26 mouse cellular contexts compared by ENCODE assay signal in the genomic region with DNA sequence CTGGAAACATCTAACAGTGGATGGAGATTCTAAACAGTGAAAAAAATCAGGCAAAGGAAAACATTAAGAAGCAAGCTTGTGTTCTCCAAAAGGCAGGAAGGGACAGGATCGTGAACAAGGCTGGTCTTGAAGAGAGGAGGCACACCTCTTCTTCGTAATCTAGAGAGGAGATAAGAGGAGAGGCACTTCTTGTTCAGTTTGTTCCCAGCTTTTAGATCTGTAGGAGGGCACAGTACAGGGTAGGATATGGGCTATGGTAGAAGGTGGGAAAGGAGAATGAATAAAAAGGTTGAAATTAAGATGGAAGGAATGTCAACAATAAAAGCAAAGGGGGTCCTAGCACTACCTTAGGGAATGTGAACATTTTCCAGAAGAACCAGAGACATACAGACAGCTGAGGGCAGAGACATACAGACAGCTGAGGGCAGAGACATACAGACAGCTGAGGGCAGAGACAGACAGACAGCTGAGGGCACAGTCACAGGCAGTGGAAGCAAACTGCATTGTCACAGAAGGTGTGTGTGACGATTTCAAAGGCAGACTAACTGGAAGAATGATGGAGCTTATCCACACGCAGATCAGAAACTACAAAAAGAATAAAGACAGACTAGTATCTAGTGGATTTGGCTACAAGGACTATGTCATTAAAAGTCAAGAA. TPM values are rescaled to one million over a fixed set of nuclear protein-coding genes. Genes with fewer than 3 reads are reported as not detected.
DNase-seq lines count a peak whose midpoint lies in the region; ATAC-seq and TF ChIP-seq lines count a peak whose summit lies in the region.
"Had no signal": no experiment of that assay in that cellular context is flagged by ENCODE, and none has a peak within 500 bp of the region (broad histone marks: within the 10 kb centered on the region; RNA-seq: fewer than 3 reads in every experiment).

No protein-coding gene starts in this region.

- no peaks in the 10 kb centered on the region for H3K36me3 ChIP-seq in heart, embryonic 12.5 days
- peaks cover 7% of the 10 kb centered on the region; the same call in 1 of the 2 replicates for H3K36me3 ChIP-seq in liver, adult 2 months (ENCODE audit: control insufficient read depth, insufficient read depth, low read length)
- no peaks in the 10 kb centered on the region for H3K36me3 ChIP-seq in liver, embryonic 14.5 days (replicated peaks; ENCODE audit: control insufficient read depth, insufficient read depth, low read depth)
- H3K36me3 ChIP-seq in small intestine, adult 2 months (ENCODE audit: control insufficient read depth, insufficient read depth, low read length), result no peaks in the 10 kb centered on the region
- no peaks in the 10 kb centered on the region for H3K36me3 ChIP-seq in stomach, postnatal 0 days (ENCODE audit: control insufficient read depth, insufficient read depth, low read length)
- H3K36me3 ChIP-seq: embryonic facial prominence, embryonic 12.5 days; hindbrain, embryonic 15.5 days; limb, embryonic 12.5 days; lung, embryonic 15.5 days; midbrain, embryonic 12.5 days; neural tube, embryonic 12.5 days had no signal

- no peak for TF ChIP-seq CTCF in liver, adult 2 months (IDR thresholded peaks at IDR 0.05; ENCODE audit: low read depth, low read length)
- no peak for TF ChIP-seq CTCF in liver, embryonic 14.5 days (IDR thresholded peaks at IDR 0.05; ENCODE audit: low read depth)
- no peak for TF ChIP-seq CTCF in small intestine, adult 2 months (IDR thresholded peaks at IDR 0.05; ENCODE audit: extremely low read depth, insufficient read length, insufficient replicate concordance, low read depth, low read length)
- no peak for TF ChIP-seq CTCF in stomach, postnatal 0 days (IDR thresholded peaks at IDR 0.05; ENCODE audit: low read depth)

- no peak for DNase-seq in heart, adult 8-10 months (ENCODE audit: low spot score)
- DNase-seq in liver, adult 2 months (ENCODE audit: extremely low read depth, low read depth, low spot score), result peak; percentile 58
- no peak for DNase-seq in liver
- DNase-seq in liver, embryonic 14.5 days (ENCODE audit: low read depth in 3 of 3, low spot score in 3 of 3), result peak in 1 of 3 experiments; percentile 36
- no peak for DNase-seq in stomach, postnatal 0 days (ENCODE audit: low spot score)
- DNase-seq in frontal cortex, postnatal 10 days (ENCODE audit: low spot score in 2 of 2), result no peak
- DNase-seq: adrenal gland, postnatal 25 days; cerebellum, adult 11 months; cerebellum, postnatal 10 days; kidney, adult 9 months; kidney, postnatal 36 days; lung, postnatal 4 days; thymus, postnatal 36 days had no signal

- H3K79me2 ChIP-seq in liver, adult 2 months (ENCODE audit: control insufficient read depth, insufficient read depth, low read length), result peaks cover 9% of the 10 kb centered on the region; the same call in 1 of the 2 replicates

- no peaks in the 10 kb centered on the region for H3K27me3 ChIP-seq in heart, embryonic 12.5 days (replicated peaks)
- H3K27me3 ChIP-seq in liver, adult 2 months (ENCODE audit: control insufficient read depth, insufficient read depth, low read length), result no peaks in the 10 kb centered on the region
- no peaks in the 10 kb centered on the region for H3K27me3 ChIP-seq in liver, embryonic 14.5 days (ENCODE audit: control insufficient read depth, insufficient read depth, low read length)
- no peaks in the 10 kb centered on the region for H3K27me3 ChIP-seq in small intestine, adult 2 months (ENCODE audit: control insufficient read depth, insufficient read depth, low read length)
- H3K27me3 ChIP-seq in stomach, postnatal 0 days (ENCODE audit: control insufficient read depth, insufficient read depth, low read length), result no peaks in the 10 kb centered on the region
- H3K27me3 ChIP-seq: CH12.LX; embryonic facial prominence, embryonic 12.5 days; hindbrain, embryonic 15.5 days; limb, embryonic 12.5 days; lung, embryonic 15.5 days; midbrain, embryonic 12.5 days; neural tube, embryonic 12.5 days had no signal

- WGBS in heart, embryonic 12.5 days, result 30% methylated on average over 4 of the region's 4 CpGs
- 22% methylated on average over 4 of the region's 4 CpGs for WGBS in liver, adult 2 months
- 31% methylated on average over 4 of the region's 4 CpGs for WGBS in liver, embryonic 14.5 days (ENCODE audit: insufficient replicate concordance)
- 28% methylated on average over 4 of the region's 4 CpGs for WGBS in small intestine, adult 2 months
- WGBS in stomach, postnatal 0 days, result 57% methylated on average over 4 of the region's 4 CpGs

- TF ChIP-seq POLR2A in liver, adult 2 months (IDR thresholded peaks at IDR 0.05; ENCODE audit: extremely low read depth, insufficient read depth, low read length), result 0 out of 2 replicates have a peak, but pooled peaks have one; percentile 10
- TF ChIP-seq POLR2A in small intestine, adult 2 months (IDR thresholded peaks at IDR 0.05; ENCODE audit: low read depth, low read length), result no peak

- peak; percentile 51; the same call in 1 of the 2 replicates for ATAC-seq in heart, embryonic 12.5 days (ENCODE audit: insufficient number of reproducible peaks, low FRiP score)
- ATAC-seq in liver, embryonic 14.5 days (ENCODE audit: insufficient read depth), result peak; percentile 62
- ATAC-seq in stomach, postnatal 0 days (ENCODE audit: low FRiP score, low TSS enrichment), result no peak
- ATAC-seq: forebrain, embryonic 16.5 days had no signal

- H3K4me2 ChIP-seq in heart, embryonic 12.5 days, result no peak overlapping the region
- H3K4me2 ChIP-seq in liver, embryonic 14.5 days (ENCODE audit: low read depth), result peak overlapping the region; percentile 50
- no peak overlapping the region for H3K4me2 ChIP-seq in stomach, postnatal 0 days (replicated peaks; ENCODE audit: low read depth)
- H3K4me2 ChIP-seq: embryonic facial prominence, embryonic 12.5 days; hindbrain, embryonic 15.5 days; limb, embryonic 12.5 days; lung, embryonic 15.5 days; midbrain, embryonic 12.5 days; neural tube, embryonic 12.5 days had no signal

- peak overlapping the region; percentile 60 for H3K27ac ChIP-seq in heart, embryonic 12.5 days (ENCODE audit: poor library complexity, severe bottlenecking)
- H3K27ac ChIP-seq in liver, adult 2 months (replicated peaks; ENCODE audit: insufficient read depth, low read depth, low read length), result peak overlapping the region; percentile 96
- H3K27ac ChIP-seq in liver, embryonic 14.5 days, result no peak overlapping the region
- peak overlapping the region; percentile 75 for H3K27ac ChIP-seq in small intestine, adult 2 months (ENCODE audit: insufficient read depth, low read depth, low read length)
- H3K27ac ChIP-seq in stomach, postnatal 0 days (replicated peaks), result no peak overlapping the region
- H3K27ac ChIP-seq: embryonic facial prominence, embryonic 12.5 days; hindbrain, embryonic 15.5 days; limb, embryonic 12.5 days; lung, embryonic 15.5 days; midbrain, embryonic 12.5 days; neural tube, embryonic 12.5 days had no signal

- no peak overlapping the region for H3K4me3 ChIP-seq in heart, embryonic 12.5 days
- peak overlapping the region; percentile 78 for H3K4me3 ChIP-seq in liver, adult 2 months (ENCODE audit: insufficient read depth, low read depth, low read length)
- H3K4me3 ChIP-seq in liver, embryonic 14.5 days (ENCODE audit: insufficient read depth in 1 of 2, low read depth in 2 of 2, low read length in 2 of 2), result no peak overlapping the region
- no peak overlapping the region for H3K4me3 ChIP-seq in small intestine, adult 2 months (ENCODE audit: low read depth, low read length)
- H3K4me3 ChIP-seq in stomach, postnatal 0 days (ENCODE audit: low read depth, low read length), result no peak overlapping the region
- H3K4me3 ChIP-seq: embryonic facial prominence, embryonic 12.5 days; erythroblast, embryonic 14.5 days; hindbrain, embryonic 15.5 days; limb, embryonic 12.5 days; lung, embryonic 15.5 days; midbrain, embryonic 12.5 days; neural tube, embryonic 12.5 days had no signal

- no peak overlapping the region; the same call in 1 of the 2 replicates for H3K9ac ChIP-seq in heart, embryonic 12.5 days
- H3K9ac ChIP-seq in liver, adult 2 months (ENCODE audit: low read depth, low read length), result peak overlapping the region; percentile 86
- H3K9ac ChIP-seq in liver, embryonic 14.5 days (replicated peaks), result peak overlapping the region; percentile 5
- H3K9ac ChIP-seq in stomach, postnatal 0 days (ENCODE audit: low read length), result no peak overlapping the region
- H3K9ac ChIP-seq: embryonic facial prominence, embryonic 12.5 days; hindbrain, embryonic 15.5 days; limb, embryonic 12.5 days; lung, embryonic 15.5 days; midbrain, embryonic 12.5 days; neural tube, embryonic 12.5 days had no signal

- peaks cover 28% of the 10 kb centered on the region for H3K4me1 ChIP-seq in heart, embryonic 12.5 days (replicated peaks)
- H3K4me1 ChIP-seq in liver, adult 2 months (ENCODE audit: control insufficient read depth, insufficient read depth, low read length), result peaks cover 13% of the 10 kb centered on the region
- peaks cover 38 to 44% of the 10 kb centered on the region in 2 experiments for H3K4me1 ChIP-seq in liver, embryonic 14.5 days (replicated peaks; ENCODE audit: control insufficient read depth in 2 of 2, insufficient read depth in 2 of 2, low read length in 1 of 2)
- H3K4me1 ChIP-seq in small intestine, adult 2 months (ENCODE audit: control insufficient read depth, insufficient read depth, insufficient read length, low read length), result peaks cover 7% of the 10 kb centered on the region; the same call in 1 of the 2 replicates
- no peaks in the 10 kb centered on the region for H3K4me1 ChIP-seq in stomach, postnatal 0 days (replicated peaks; ENCODE audit: control insufficient read depth, insufficient read depth)
- H3K4me1 ChIP-seq: embryonic facial prominence, embryonic 12.5 days; hindbrain, embryonic 15.5 days; limb, embryonic 12.5 days; midbrain, embryonic 12.5 days; neural tube, embryonic 12.5 days had no signal

- no peaks in the 10 kb centered on the region for H3K9me3 ChIP-seq in heart, embryonic 12.5 days (replicated peaks)
- no peaks in the 10 kb centered on the region for H3K9me3 ChIP-seq in liver, embryonic 14.5 days (ENCODE audit: control insufficient read depth, low read length)
- no peaks in the 10 kb centered on the region for H3K9me3 ChIP-seq in stomach, postnatal 0 days (ENCODE audit: control insufficient read depth, low read length)
- H3K9me3 ChIP-seq: embryonic facial prominence, embryonic 12.5 days; hindbrain, embryonic 15.5 days; limb, embryonic 12.5 days; lung, embryonic 15.5 days; midbrain, embryonic 12.5 days; neural tube, embryonic 12.5 days had no signal

- no peak for TF ChIP-seq EP300 in liver, embryonic 14.5 days (IDR thresholded peaks at IDR 0.05; ENCODE audit: low read depth)
- TF ChIP-seq EP300 in stomach, postnatal 0 days (optimal IDR thresholded peaks at IDR 0.05), result no peak

RNA-seq across cellular contexts. Expression of a gene that starts 50.6 kb away (rescaled TPM):
- 2.9 and 3.1 TPM in 2 replicates for polyA plus RNA-seq in heart, embryonic 12.5 days (2016; fragmentation: Nextera tagmentation; extraction: Ambion mirVana)
- 1 to 10 TPM in 1 of 4 experiments, under 1 TPM in 2, not detected in 1; 0.60 to 1.2 (median 0.63) TPM for total RNA-seq in heart, adult 8-10 months (2022)
- total RNA-seq in liver, adult 2 months (2014; rRNA removed), result not detected in 2 replicates
- not detected in 2 replicates for polyA plus RNA-seq in liver, adult 2 months (2012; rRNA removed)
- 2.0 and 2.1 TPM in 2 replicates for polyA plus RNA-seq in liver, embryonic 14.5 days (2012; rRNA removed)
- polyA plus RNA-seq in liver, embryonic 14.5 days (2014; fragmentation: Nextera tagmentation; extraction: Ambion mirVana), result 1.7 and 2.2 TPM in 2 replicates
- 0.09 TPM in 1 of 2 replicates, not detected in the other for polyA plus RNA-seq in small intestine, adult 2 months (2012; rRNA removed)
- not detected in 2 replicates for polyA plus RNA-seq in stomach, postnatal 0 days (2015; fragmentation: Nextera tagmentation; extraction: Ambion mirVana)
- total RNA-seq: adrenal gland, postnatal 25 days; CH12.LX; left cerebral cortex, adult 18-20 months; monocyte, adult 5-6 weeks had no signal
- polyA plus RNA-seq: erythroblast, embryonic 14.5 days; forebrain, embryonic 16.5 days; hindbrain, embryonic 15.5 days; lung, embryonic 15.5 days had no signal

Comparison
In these comparisons a context has a peak if more than half of its experiments do, and no peak if none do; other contexts are left out.
1. H3K27ac ChIP-seq: peak in heart, embryonic 12.5 days (single experiment), liver, adult 2 months (single experiment) and small intestine, adult 2 months (single experiment); none in liver, embryonic 14.5 days (single experiment) and stomach, postnatal 0 days (single experiment).
2. H3K9ac ChIP-seq: peak in liver, adult 2 months (single experiment) and liver, embryonic 14.5 days (single experiment); none in heart, embryonic 12.5 days (single experiment) and stomach, postnatal 0 days (single experiment).